Mouse (Mus musculus) CD4-positive naive resting alpha-beta T cell, adult 76 days (primary cell): Measurements from ENCODE around the gene Ppara. TPM values are rescaled to one million over a fixed set of nuclear protein-coding genes. Genes with fewer than 3 reads are reported as not detected.

Source experiments
- total RNA-seq: library from RNA; stranded (reverse); gene quantifications from one replicate; pipeline ENCODE4 v1.2.4, GENCODE M21; 2023

Gene Ppara
- total RNA-seq, result not detected

DNA sequence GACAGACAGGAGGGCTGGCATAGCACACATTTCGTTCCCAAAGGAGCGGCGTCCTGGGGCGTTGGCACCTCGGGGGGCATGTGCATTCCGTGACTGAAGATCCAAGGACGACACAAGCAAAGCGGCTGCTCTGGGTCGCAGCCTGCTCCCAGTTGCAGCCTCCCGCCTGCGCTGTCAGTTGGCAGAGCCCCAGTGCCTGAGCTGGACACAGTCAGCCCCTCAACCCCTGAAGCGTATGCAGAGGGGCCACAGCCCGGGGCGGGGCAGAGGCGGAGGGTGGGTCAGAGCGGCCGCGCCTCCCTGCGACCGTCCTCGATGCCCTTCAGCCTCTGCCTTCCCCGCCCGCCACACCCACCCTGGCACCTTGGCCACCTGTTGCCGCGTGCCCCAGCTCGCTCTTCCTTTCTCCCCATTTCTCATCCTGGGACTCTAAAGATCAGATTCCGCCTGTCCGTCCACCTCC lies at the start of gene Ppara:
Gene Ppara, plus strand, starts transcription at position 413 of the 463 bp plus-strand sequence.

GRCm38 (mm10) chr15:85811535-85812277 lies 76.9 kb downstream of the Ppara start, which contains the start of gene Cdpf1:
Cdpf1 (minus strand) TSS chr15:85811697.

GRCm38 (mm10) chr15:85821203-85822010 lies 86.6 kb downstream of the Ppara start, which contains the start of gene Pkdrej:
Pkdrej (minus strand) TSS chr15:85821734.

DNA sequence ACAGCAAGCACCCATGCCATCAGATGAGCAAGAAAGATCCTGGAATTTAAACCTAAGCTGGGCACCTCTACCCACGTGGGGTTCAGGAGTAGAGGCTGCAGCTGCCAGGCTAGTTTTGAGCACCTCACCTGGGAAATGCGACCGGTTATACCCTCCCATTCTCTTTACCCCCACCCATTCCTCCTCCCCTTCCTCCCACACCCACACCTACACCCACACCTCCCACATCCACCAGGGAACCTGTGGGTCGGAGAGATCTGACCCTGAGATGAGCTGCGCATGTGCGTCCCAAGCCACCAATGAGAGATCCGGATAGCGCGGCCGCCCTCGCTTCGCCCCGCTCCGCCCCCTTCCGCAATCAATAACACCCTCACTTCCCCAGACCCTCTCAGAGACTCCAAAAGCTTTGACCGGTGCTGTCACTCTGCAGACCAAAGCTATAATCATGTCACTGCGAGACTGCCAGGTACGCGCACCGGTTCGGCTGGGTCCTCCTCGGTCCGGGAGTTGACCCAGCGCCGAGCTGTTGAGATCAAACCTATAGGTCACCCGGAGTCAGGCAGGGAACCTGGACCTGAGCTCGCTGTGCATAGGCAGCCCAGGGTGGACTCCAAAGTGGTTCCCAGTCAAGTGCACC lies 97.3 kb downstream of the Ppara start, which contains the start of gene Ttc38:
Gene Ttc38, plus strand, starts transcription at position 353 of the 637 bp plus-strand sequence.

Other genes starting within 250 kb of the Ppara start
- not detected for gene 7530416G11Rik, start 231.8 kb upstream of the Ppara start, total RNA-seq
- not detected for gene Wnt7b, start 152.5 kb upstream of the Ppara start, total RNA-seq
- 25.5 TPM for gene Cdpf1, start 76.7 kb downstream of the Ppara start, total RNA-seq
- gene Pkdrej, start 86.8 kb downstream of the Ppara start, total RNA-seq, result not detected
- 17.5 TPM for gene Ttc38, start 97.3 kb downstream of the Ppara start, total RNA-seq
- gene Gtse1, start 124.8 kb downstream of the Ppara start, total RNA-seq, result 3.3 TPM
- 26.1 TPM for gene Trmu, start 144.3 kb downstream of the Ppara start, total RNA-seq